Mouse (Mus musculus): ENCODE results near the gene Zfp786.

- TF ChIP-seq CTCF (IDR thresholded peaks at IDR 0.05; ENCODE audit: low read depth) (peak; percentile 67), EP300 (IDR thresholded peaks at IDR 0.05; ENCODE audit: low read depth) (no peak)
Measured at GRCm38 (mm10) chr6:47828950-47829349, 1.7 kb downstream of the Zfp786 start.
